Mouse (Mus musculus) layer of hippocampus, postnatal 36 days (tissue): ENCODE results near the gene Gabrr2. TPM values are rescaled to one million over a fixed set of nuclear protein-coding genes. Genes with fewer than 3 reads are reported as not detected.

Experiments
- total RNA-seq, 2 experiments: library from RNA; stranded (reverse); gene quantifications; 2 replicates each; pipeline ENCODE4 v1.2.3; 2021

The Gabrr2 gene
- total RNA-seq, 2 experiments from 2014 or later: 0.85 to 0.96 TPM

Other genes with a start within 250 kb of the Gabrr2 start
- 10 to 100 TPM; 39.4 to 43.2 TPM for gene Ankrd6, start 112.2 kb upstream of the Gabrr2 start, total RNA-seq
- gene Rragd, start 80.0 kb upstream of the Gabrr2 start, total RNA-seq: 10 to 100 TPM; 59.8 to 65.4 TPM
- 100 to 1,000 TPM in 1 of 2 experiments, 10 to 100 TPM in 1; 98.5 to 104 TPM for gene Ube2j1, start 31.6 kb upstream of the Gabrr2 start, total RNA-seq
- gene Gabrr1, start 69.5 kb downstream of the Gabrr2 start, total RNA-seq: under 1 TPM in 1 of 2 experiments, not detected in 1; 0.20 TPM
- 1 to 10 TPM; 7.9 to 9.9 TPM for gene Pm20d2, start 126.7 kb downstream of the Gabrr2 start, total RNA-seq
- 10 to 100 TPM; 26.9 to 28.7 TPM for gene Srsf12, start 146.0 kb downstream of the Gabrr2 start, total RNA-seq
- 100 to 1,000 TPM; 137 to 151 TPM for gene Pnrc1, start 227.2 kb downstream of the Gabrr2 start, total RNA-seq
- gene Rngtt, start 247.3 kb downstream of the Gabrr2 start, total RNA-seq: 10 to 100 TPM; 29.0 to 29.7 TPM